Mouse (Mus musculus): ENCODE data around the gene Mtmr12.

DNA sequence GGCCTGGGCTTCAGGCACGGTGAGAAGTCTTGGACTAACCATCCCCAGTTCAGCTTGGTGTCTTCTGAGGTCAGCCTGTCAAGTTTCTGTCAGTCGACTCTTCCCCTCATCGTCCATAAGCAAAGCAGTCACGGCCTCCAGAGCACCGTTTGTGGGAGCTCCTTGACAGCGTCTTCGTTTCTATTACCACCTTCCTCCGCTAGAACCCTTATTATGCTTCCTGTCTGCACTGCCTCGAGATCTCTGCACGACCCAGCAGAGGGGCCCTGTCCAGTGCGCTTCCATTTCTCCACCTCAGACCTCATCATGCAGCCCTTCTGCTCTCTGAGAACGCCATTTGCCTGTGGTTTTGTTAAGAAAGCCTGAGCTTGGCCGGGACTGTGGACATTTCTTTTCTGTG is 12.0 kb downstream of the Mtmr12 start:
- TF ChIP-seq CTCF (IDR thresholded peaks at IDR 0.05; ENCODE audit: control insufficient read depth, insufficient read depth, insufficient replicate concordance, low read depth, low read length) = no peak
- no peak for TF ChIP-seq POLR2A (IDR thresholded peaks at IDR 0.05; ENCODE audit: control insufficient read depth, low read depth, low read length)
